Mouse (Mus musculus): ENCODE measurements at regions not wholly inside any gene's neighbourhood (a gene's known extent, or its start where the extent isn't known, plus 50 kb on each side); places are given as distances from the start of the nearest gene placed in this dataset.

- no peak for DNase-seq
Observed at GRCm38 (mm10) chr9:30183409-30183808, 220.5 kb upstream of the Ntm start.

- no peak for DNase-seq
Observed at GRCm38 (mm10) chr9:30184996-30185763, 222.2 kb upstream of the Ntm start.

DNA sequence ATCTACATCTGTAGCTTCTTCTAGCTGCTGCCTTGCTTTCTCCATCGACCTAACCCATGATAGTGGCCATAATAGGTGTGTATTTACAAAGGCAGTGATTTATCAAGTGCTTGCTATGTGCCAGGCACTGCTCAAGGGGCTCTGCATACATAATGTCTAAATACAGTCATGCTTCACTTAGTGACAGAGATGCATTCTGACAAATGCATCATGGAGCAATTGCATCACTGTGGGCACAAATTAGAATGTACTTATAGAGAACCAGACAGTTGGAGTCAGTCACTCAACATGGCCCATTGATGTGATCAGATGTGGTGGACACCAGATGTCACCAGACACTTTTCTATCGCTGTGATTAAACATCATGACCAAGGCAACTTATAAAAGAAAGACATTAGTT is 223.3 kb upstream of the Ntm start:
- DNase-seq, result no peak

DNA sequence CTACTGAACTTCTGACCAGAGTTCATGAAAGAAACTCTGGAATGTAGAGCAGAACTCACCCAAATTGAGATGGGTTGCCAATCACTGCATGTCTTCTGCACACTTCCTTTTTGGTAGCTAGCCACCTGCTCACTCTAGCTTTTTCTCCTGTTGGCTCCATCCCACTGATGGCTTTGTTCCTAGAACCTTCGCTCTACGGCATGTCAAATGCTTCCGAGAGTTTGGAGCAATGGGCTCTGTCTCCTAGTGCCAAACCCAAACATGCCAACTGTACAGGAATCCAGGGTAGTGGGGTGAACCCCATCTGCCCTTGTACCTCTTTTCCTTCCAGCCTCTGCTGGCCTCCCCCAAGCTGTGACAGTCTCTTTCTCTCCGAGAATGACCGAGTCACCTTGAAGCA is 227.1 kb upstream of the Ntm start:
- DNase-seq, result no peak

DNA sequence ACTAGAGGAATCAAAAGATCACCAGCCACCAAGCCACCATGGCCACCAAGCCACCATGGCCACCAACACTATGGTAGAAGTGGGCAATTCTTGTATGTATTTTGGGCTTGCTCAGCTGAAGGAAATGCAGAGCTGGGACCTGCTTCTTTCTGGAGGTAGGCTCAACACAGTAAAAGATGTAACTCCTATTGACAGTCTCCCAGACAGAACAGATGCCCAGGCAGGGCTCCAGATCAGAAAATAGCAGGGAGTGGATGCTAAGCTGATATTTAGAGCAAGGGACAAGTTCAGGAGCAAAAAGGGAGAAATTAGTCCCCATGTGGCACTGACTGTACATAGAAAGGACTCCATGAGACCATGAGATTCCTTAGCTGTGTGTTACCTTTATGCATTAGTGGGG is 228.2 kb upstream of the Ntm start:
- no peak for DNase-seq

DNA sequence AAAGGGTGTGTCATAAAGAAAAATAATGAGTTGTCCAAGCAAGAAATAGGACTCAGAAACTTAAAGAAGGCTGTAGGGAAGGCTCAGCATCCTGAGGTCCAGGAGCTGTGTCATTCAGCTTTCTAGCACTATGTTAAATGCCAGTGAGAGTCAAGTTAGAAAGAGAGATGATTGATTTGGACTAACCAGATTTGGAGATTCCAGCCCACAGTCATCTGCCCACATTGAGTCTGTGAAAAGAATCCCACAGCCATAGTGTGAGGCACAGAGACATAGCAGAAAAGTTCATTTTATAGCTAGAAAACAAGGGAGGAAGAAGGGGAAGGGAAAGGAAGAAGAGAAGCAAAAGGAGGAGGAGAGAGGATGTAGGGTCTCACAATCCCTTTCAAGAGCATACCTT is 229.0 kb upstream of the Ntm start:
- no peak for DNase-seq

DNA sequence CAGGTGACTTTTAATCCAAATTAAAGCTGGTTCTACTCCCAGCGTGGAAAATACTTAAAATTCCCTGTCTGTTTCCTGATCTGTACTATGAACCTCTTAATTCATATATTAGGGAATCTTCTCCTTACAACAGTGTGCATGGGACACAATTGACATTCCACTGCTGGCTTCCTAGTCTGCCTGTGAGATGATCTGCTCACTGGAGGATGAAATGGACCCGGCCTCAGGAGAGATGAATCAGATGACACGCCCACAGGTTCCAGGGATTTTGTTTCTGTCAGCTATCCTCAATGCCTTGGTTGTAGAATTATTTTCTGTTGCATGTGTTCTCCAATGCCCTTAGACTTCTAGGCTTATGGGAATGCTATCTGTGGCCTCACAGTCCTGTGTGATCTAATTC is 231.9 kb upstream of the Ntm start:
- DNase-seq, result no peak

DNA sequence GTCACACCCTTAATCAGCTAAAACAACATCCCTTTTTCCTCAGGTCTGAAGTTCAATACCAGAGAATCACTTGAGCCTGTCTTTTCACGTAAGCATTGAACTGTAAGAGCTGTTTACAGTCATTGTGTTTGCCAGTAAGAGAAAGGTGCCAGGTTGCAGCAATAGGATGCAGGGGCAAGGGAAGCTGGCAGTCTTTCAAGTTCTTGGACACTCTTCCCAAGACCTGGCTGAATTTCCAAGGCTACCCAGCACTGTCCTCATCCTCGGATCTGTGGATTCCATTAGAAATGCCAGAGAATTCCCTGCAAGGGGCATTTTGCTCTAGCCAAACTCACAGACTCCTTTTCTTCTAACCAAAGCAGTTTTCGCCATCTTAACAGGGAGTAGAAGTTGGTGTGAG is 224.5 kb upstream of the Snx19 start:
- DNase-seq, result no peak

DNA sequence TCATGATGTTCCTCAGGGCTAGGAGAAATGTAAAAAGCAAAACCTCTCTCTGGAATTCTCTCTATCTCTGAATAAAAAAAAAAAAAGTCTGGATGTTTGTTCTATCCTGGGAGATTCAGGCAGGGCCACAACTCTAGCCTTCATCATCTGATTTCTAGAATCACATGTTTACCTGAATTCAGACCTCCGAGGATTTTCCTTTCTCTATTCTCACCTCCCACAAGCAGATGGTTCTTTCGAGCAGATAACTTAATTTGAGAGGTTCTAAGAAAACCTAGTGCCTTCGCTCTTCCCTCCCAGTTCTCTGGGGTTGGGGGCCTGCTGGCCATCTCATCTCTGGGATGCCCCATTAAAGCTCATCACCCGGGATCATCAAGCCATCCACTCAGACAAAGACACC is 219.3 kb upstream of the Snx19 start:
- no peak for DNase-seq

GRCm38 (mm10) chr9:30209806-30210205 is 217.1 kb upstream of the Snx19 start:
- DNase-seq, result no peak

- DNase-seq, result no peak
Observed at GRCm38 (mm10) chr9:30212471-30213075, 214.3 kb upstream of the Snx19 start.

GRCm38 (mm10) chr9:30234501-30235163 is 192.3 kb upstream of the Snx19 start:
- DNase-seq, result no peak

DNA sequence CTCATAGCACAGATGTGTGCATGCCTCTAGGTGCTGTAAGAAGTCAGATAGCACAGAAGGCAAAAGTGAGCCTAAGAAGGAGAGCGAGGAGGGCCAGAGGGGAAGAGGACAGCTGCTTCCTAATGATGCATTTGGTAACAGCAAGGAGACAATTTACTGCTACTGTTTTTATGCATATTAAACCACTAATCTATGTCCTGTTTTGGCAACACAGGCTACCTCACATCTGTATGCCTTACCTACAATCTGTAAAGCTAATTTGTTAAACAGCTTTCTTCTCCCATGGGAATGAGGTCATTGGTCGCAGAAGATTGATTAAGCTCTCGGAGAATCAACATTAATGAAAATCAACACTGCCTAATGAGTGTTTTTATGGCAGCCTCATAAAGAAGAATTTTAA is 191.1 kb upstream of the Snx19 start:
- DNase-seq, result no peak

DNA sequence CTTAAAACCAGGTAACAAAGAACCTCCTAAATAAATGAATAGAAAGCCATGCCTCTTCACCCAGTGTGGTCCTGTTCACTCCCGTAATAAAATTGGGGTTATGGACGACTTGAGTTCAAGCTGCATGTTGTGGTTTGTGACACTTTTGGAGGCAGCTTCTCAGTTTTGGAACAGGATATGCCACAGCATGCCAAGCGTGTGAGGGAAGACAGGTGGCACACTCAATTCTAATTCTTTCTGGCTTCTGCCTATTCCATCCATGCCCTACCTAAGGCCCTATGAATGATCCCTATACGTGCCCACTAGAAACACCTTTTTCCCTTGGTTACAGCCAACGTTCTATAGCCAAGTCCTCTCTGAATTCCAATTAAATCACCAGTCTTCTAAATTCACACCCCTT is 184.8 kb upstream of the Snx19 start:
- DNase-seq, result no peak

DNA sequence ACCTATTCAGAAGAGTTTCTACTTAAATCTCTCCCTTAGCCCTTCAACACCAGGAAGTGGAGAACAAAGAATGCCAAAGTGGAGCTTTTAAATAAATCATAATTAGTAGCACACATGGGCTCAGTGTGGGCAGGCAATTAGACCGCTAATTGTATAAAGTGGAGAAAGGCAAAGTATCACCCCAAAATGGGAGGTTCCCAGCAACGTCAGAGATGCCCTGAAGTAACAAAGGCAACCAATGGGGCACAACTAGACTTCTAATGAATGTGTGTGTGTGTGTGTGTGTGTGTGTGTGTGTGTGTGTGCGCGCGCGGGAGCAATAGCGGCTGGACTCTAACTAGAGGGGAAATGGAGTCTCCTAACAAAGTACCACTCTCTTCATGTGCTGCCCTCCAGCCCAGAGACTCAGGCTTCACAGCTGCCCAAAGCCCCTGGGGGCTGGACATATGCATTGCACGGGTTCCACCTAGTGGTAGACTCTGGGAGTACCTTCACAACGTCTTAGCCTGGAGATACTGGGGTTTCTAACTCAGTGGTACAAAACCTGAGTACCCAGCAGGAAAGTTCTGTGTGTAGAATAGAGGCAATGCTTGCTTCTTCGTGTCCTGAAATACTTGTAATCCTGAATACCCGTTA is 162.3 kb upstream of the Snx19 start:
- no peak for DNase-seq

DNA sequence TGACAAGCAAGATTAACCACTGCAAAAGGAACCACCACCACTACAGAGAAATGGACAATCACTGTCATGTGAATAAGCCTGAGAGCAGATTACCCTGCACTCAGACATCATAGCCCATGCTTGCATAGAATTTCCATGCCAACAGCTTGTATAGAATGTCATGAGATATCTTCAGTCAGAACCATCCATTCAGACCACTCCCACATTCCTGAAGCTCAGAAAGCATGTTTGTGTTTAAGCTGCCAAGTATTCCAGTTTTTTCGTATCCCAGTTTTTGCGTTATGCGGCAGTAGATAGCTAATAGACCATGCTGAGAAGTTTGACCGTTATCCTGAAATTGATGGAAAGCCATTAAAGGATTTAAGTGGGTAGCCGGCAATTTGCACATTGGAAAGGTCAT is 155.8 kb upstream of the Snx19 start:
- no peak for DNase-seq

- no peak for DNase-seq
Observed at GRCm38 (mm10) chr9:30273836-30274235, 153.1 kb upstream of the Snx19 start.

GRCm38 (mm10) chr9:30278231-30278630 is 148.7 kb upstream of the Snx19 start:
- DNase-seq, result no peak

- no peak for DNase-seq
Observed at GRCm38 (mm10) chr9:30283080-30283770, 143.7 kb upstream of the Snx19 start.

DNA sequence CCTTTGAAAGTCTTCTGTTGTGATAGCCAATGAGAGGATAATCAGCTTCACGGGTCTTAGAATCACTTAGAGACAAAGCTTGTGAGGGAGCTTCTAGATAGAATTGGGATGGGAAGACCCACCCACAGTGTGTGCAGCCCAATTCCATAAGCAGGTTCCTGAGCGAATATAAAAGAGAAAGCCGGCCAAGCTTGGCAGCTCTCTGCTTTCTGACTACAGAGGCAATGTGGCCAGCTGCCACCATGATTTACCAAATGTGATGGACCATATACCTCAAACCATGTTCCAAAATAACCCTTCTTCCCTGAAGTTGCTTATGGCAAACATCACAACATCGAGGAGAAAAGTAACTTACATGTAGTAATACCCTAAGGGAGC is 143.1 kb upstream of the Snx19 start:
- no peak for DNase-seq

GRCm38 (mm10) chr9:30284562-30285323 is 142.2 kb upstream of the Snx19 start:
- DNase-seq, result no peak

DNA sequence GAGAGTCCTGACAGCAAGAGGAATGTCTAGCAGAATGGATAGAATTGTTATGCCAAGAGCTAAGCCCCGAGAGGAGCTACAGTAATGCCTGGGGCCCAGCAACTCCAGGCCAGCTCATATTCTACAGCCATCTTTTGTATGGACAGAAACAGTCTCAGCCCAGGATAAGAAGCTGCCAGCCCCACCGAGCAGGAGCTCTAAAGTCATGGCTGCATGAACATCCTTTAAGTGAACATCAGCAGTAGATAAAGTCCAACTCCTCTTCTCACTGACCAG is 141.6 kb upstream of the Snx19 start:
- DNase-seq, result no peak

GRCm38 (mm10) chr9:30299844-30300243 is 127.1 kb upstream of the Snx19 start:
- DNase-seq, result no peak

Measured in spleen, adult 18-20 months (tissue).